Mouse (Mus musculus) neutrophil, adult 83 days (primary cell): ENCODE data around the gene 1810062G17Rik. TPM values are rescaled to one million over a fixed set of nuclear protein-coding genes. Genes with fewer than 3 reads are reported as not detected.

Experiments used
- total RNA-seq, 2 experiments: library from RNA; stranded (reverse); gene quantifications; one replicate each; pipeline ENCODE4 v1.2.4; 2023

1810062G17Rik gene
- not detected for total RNA-seq

DNA sequence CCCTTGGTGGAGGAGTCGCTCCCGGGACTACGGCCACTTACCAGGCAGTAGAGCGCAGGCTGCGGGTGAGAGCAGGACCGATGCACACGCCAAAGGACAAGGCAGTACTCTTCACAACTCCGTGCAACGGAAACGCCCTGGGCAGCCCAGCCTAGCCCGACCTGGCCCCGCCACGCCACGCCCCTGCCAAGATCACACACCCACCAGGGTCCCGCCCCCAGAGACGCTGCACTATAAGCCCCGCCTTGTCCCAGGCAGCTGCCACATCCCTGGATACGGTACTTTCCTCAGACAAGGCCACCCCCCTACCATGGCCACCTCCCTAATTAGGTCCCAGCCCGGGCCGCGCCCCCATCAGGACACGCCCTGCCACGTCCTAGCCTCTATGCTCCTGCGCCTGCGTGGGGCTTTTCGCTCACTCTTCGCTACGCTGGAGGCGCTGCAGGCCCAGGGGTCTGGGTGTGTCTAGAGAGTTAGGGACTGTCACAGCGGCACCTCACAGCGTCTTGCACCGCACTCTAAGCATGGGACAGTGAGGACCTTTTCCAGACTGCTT, at the start of gene 1810062G17Rik, which contains the start of gene Anxa5:
Gene 1810062G17Rik, plus strand, starts transcription at position 406 of the 556 bp plus-strand sequence.
Gene Anxa5, minus strand, starts transcription at position 363 of the 556 bp plus-strand sequence.

DNA sequence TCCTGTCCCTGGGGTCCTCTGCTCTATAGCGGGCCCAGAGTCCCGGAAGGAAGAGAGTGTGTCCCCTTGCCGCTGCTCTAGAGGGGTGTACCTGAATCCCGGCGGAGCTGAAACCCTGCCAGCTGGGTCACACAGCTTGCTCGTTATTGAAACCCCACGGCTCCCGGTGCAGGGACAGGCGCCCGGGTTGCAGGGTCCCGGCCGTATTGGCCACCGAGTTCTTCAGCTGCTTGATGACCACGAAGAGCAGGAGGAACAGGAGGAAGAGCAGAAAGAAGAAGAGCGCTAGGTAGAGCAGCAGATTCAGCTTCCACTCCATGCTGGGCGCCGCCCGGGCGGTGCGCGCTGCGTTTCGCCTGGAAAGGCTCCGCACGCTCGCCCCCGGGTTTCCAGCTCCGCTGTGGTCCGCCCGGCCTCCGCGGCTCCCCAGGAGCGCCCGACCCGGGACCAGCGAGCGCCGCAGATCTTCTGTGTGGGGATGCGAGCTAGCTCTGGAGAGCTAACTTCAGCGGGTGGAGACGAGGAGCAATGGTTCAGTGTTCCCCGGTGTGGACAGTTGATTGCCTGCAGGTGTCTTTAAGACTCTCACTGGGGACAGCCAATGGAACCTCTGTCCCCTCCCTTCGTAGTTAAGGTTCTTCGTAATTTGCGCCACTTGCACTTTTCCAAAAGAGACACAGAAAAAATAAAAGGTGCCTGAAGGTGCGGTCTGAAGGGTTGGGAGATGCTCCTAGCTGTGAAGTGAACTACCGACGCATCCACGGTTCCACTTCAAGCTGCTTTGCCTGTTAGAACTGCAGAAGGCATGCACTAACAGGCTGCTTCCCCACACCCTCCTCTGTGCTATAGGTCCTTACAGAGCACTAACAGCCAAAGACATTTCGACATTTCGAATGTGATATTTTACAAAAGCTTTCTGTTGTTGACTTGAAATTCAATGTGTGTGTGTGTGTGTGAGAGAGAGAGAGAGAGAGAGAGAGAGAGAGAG, 45.6 kb downstream of the 1810062G17Rik start, which contains the start of gene Gm11549:
Gene Gm11549, minus strand, starts transcription at position 741 of the 988 bp plus-strand sequence.

Other genes starting within 250 kb of the 1810062G17Rik start
- gene Anxa5, start within 50 bp of the 1810062G17Rik start, total RNA-seq: 100 to 1,000 TPM; 124 to 145 TPM
- gene Gm11549, start 45.9 kb downstream of the 1810062G17Rik start, total RNA-seq: not detected
- gene Exosc9, start 76.7 kb downstream of the 1810062G17Rik start, total RNA-seq: 10 to 100 TPM; 12.8 to 15.3 TPM
- gene Ccna2, start 96.2 kb downstream of the 1810062G17Rik start, total RNA-seq: 100 to 1,000 TPM in 1 of 2 experiments, 10 to 100 TPM in 1; 97.5 to 119 TPM
- under 1 TPM; 0.46 to 0.57 TPM for gene Bbs7, start 137.5 kb downstream of the 1810062G17Rik start, total RNA-seq
- not detected for gene Trpc3, start 214.2 kb downstream of the 1810062G17Rik start, total RNA-seq